Mouse (Mus musculus) heart, adult 9 months (tissue): ENCODE data around the gene Slc37a3.
"Not testable (repeated sequence)": the region's sequence is repeated elsewhere in the genome, so short reads cannot be mapped to it uniquely, and the experiment has no call there.

Experiments
- DNase-seq, 2 experiments: peaks; one replicate each; pipeline ENCODE4 v3.0.0; 2022; ENCODE audit warnings: low spot score in 2 of 2

Gene Slc37a3

GRCm38 (mm10) chr6:39377311-39377827 is at the start of gene Slc37a3:
TSS of gene Slc37a3 (minus strand) at chr6:39377675.
- DNase-seq, result peak; percentile 81 to 83

- no peak for DNase-seq
Observed at GRCm38 (mm10) chr6:39426725-39427124, 49.2 kb upstream of the Slc37a3 start.

- no peak for DNase-seq
Observed at GRCm38 (mm10) chr6:39425181-39425580, 47.7 kb upstream of the Slc37a3 start.

GRCm38 (mm10) chr6:39423686-39424085 is 46.2 kb upstream of the Slc37a3 start:
- no peak for DNase-seq

GRCm38 (mm10) chr6:39423130-39423551 is 45.7 kb upstream of the Slc37a3 start:
- DNase-seq, result no peak

- no peak for DNase-seq
Observed at GRCm38 (mm10) chr6:39420867-39421266, 43.4 kb upstream of the Slc37a3 start.

- peak; percentile 58 to 78 for DNase-seq
Observed at GRCm38 (mm10) chr6:39419851-39420721, 42.6 kb upstream of the Slc37a3 start, which contains the start of gene Mkrn1. TSS of gene Mkrn1 (minus strand) at chr6:39420462.

- peak in 1 of 2 experiments; percentile 8 for DNase-seq
Observed at GRCm38 (mm10) chr6:39419386-39419850, 41.9 kb upstream of the Slc37a3 start.

GRCm38 (mm10) chr6:39416654-39417053 is 39.2 kb upstream of the Slc37a3 start:
- not testable (repeated sequence) for DNase-seq

- peak in 1 of 2 experiments; percentile 43 for DNase-seq
Observed at GRCm38 (mm10) chr6:39415762-39416161, 38.3 kb upstream of the Slc37a3 start.

GRCm38 (mm10) chr6:39414106-39414505 is 36.6 kb upstream of the Slc37a3 start:
- DNase-seq, result no peak

GRCm38 (mm10) chr6:39406480-39406879 is 29.0 kb upstream of the Slc37a3 start:
- no peak for DNase-seq

- no peak for DNase-seq
Observed at GRCm38 (mm10) chr6:39403136-39403535, 25.7 kb upstream of the Slc37a3 start.

GRCm38 (mm10) chr6:39400343-39400742 is 22.9 kb upstream of the Slc37a3 start:
- DNase-seq, result no peak

- no peak for DNase-seq
Observed at GRCm38 (mm10) chr6:39398342-39398741, 20.9 kb upstream of the Slc37a3 start.

- no peak for DNase-seq
Observed at GRCm38 (mm10) chr6:39397046-39397445, 19.6 kb upstream of the Slc37a3 start.

- DNase-seq, result no peak
Observed at GRCm38 (mm10) chr6:39395916-39396315, 18.4 kb upstream of the Slc37a3 start.

GRCm38 (mm10) chr6:39395471-39395870 is 18.0 kb upstream of the Slc37a3 start:
- DNase-seq, result no peak

GRCm38 (mm10) chr6:39389988-39390387 is 12.5 kb upstream of the Slc37a3 start:
- DNase-seq, result no peak

GRCm38 (mm10) chr6:39381125-39381880 is 3.8 kb upstream of the Slc37a3 start, which contains the start of gene Rab19:
TSS of gene Rab19 (plus strand) at chr6:39381175.
- peak; percentile 47 to 50 for DNase-seq

- no peak for DNase-seq
Observed at GRCm38 (mm10) chr6:39380276-39380675, 2.8 kb upstream of the Slc37a3 start.

GRCm38 (mm10) chr6:39379749-39380148 is 2.3 kb upstream of the Slc37a3 start:
- DNase-seq, result no peak
